Mouse (Mus musculus) kidney, embryonic 15.5 days (tissue): ENCODE measurements around the gene Dok1. TPM values are rescaled to one million over a fixed set of nuclear protein-coding genes. Genes with fewer than 3 reads are reported as not detected.
A peak's percentile ranks its signal among the peaks of the same experiment; 100 is the strongest.

ENCODE experiments used
- ATAC-seq: fragments of 200-750 bp; cut with Nextera tagmentation; replicated peaks from 2 replicates; pipeline ENCODE4 v1.8.0; 2017; ENCODE audit warnings: moderate TSS enrichment; ENCODE audit not compliant: low FRiP score
- H3K27ac ChIP-seq: fragments of 300-500 bp; sonication (generic); 2 replicates; pipeline ENCODE4 v1.5.1; 2015; ENCODE audit warnings: mild to moderate bottlenecking, inconsistent platforms
- H3K27me3 ChIP-seq: fragments of 300-500 bp; sonication (generic); 2 replicates; pipeline ENCODE4 v1.6.1; 2015; ENCODE audit warnings: inconsistent platforms
- H3K36me3 ChIP-seq: fragments of 300-500 bp; sonication (generic); 2 replicates; pipeline ENCODE4 v1.6.1; 2015; ENCODE audit warnings: inconsistent platforms
- H3K4me1 ChIP-seq: fragments of 300-500 bp; sonication (generic); 2 replicates; pipeline ENCODE4 v1.6.1; 2015; ENCODE audit warnings: inconsistent platforms
- H3K4me2 ChIP-seq: fragments of 300-500 bp; sonication (generic); 2 replicates; pipeline ENCODE4 v1.6.1; 2015; ENCODE audit warnings: moderate library complexity, mild to moderate bottlenecking, inconsistent platforms
- H3K4me3 ChIP-seq: fragments of 300-500 bp; sonication (generic); replicated peaks from 2 replicates; pipeline ENCODE4 v1.5.1; 2015; ENCODE audit warnings: mild to moderate bottlenecking, inconsistent platforms
- H3K9ac ChIP-seq: fragments of 300-500 bp; sonication (generic); 2 replicates; pipeline ENCODE4 v1.6.1; 2015; ENCODE audit warnings: mild to moderate bottlenecking, inconsistent platforms
- H3K9me3 ChIP-seq: fragments of 300-500 bp; sonication (generic); replicated peaks from 2 replicates; pipeline ENCODE4 v1.6.1; 2016; ENCODE audit warnings: inconsistent platforms
- WGBS: fragments of 180-500 bp; shearing (Covaris S2); methylation state at CpG from one replicate; pipeline ENCODE4 v1.1.7; 2015; ENCODE audit warnings: mixed read lengths; 5-methylcytosine and 5-hydroxymethylcytosine counted together
- polyA plus RNA-seq: library from polyadenylated mRNA; unstranded; fragments of >200 nt; fragmentation: Nextera tagmentation; extraction: Ambion mirVana; gene quantifications from 2 replicates; pipeline ENCODE4 v1.2.1, GENCODE M21; 2015

Gene Dok1
- 13.7 and 14.7 TPM in 2 replicates for polyA plus RNA-seq

- peak within 1 kb of the TSS; percentile 93 for H3K4me2 ChIP-seq
- peaks cover 47% of the 10 kb centered on the region for H3K4me1 ChIP-seq
- H3K4me3 ChIP-seq: peak within 1 kb of the TSS; percentile 71
- peak within 1 kb of the TSS; percentile 94 for H3K27ac ChIP-seq
- no peaks in the 10 kb centered on the region for H3K9me3 ChIP-seq
- peaks cover 13% of the 10 kb centered on the region for H3K36me3 ChIP-seq
- H3K9ac ChIP-seq: peak within 1 kb of the TSS; percentile 61
- peak; percentile 83 for ATAC-seq
- peaks cover 27% of the 10 kb centered on the region for H3K27me3 ChIP-seq
- WGBS: under 1% methylated on average over 51 of the region's 51 CpGs
Measured at GRCm38 (mm10) chr6:83033249-83034185, at the start of gene Dok1, which contains the start of gene Loxl3. Dok1 (minus strand) TSS chr6:83033471. Loxl3 (plus strand) TSS chr6:83034173.

DNA sequence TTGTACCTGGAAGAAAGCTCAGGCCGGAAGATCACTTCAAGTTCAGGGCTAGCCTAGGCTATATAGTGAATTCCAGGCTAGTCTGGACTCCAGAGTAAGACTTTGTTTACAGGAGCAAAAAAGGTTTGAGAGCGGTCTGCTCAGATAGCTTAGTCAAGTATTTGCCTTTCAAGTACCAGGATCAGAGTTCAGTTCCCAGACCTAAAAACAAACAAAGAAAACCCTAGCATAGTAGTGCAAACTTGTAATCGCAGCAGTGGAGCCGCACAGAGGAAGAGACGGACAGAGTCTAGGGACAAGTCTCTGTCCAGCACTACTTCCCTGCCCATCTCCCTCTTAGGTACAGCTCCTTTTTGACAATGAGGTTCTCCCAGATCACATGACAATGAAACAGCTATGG lies 46.9 kb upstream of the Dok1 start:
- H3K4me2 ChIP-seq: no peak overlapping the region
- H3K27me3 ChIP-seq: peaks cover 47% of the 10 kb centered on the region
- H3K27ac ChIP-seq: no peak overlapping the region
- H3K4me1 ChIP-seq: peaks cover 52% of the 10 kb centered on the region
- no peak overlapping the region for H3K4me3 ChIP-seq
- H3K9ac ChIP-seq: no peak overlapping the region
- ATAC-seq: no peak
- H3K9me3 ChIP-seq: no peaks in the 10 kb centered on the region
- H3K36me3 ChIP-seq: peaks cover 29% of the 10 kb centered on the region
- 95% methylated on average over 5 of the region's 5 CpGs for WGBS

DNA sequence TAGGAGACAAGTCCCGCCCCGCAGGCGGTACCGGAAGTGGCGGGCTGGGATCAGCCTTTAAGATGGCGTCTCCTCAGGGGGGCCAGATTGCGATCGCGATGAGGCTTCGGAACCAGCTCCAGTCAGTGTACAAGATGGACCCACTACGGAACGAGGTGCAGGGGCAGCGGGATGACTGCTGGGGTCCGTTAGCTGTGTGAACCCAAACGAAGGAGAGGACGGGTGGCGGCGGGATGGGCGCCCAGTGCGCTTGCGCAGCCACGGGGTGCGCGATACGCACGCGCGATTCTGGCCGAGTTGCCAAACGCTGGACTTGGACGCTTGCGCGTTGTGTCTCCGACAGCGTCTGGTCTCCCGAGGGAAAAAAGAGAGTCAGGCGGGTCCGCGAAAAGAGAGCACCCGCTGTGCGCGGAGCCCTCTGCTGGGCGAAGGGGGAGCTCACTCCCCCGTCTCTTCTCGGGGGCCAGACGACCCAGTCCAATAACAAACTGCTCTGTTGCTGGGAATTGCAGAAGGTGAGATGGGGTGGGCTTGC lies 45.1 kb upstream of the Dok1 start:
- Histone ChIP-seq H3K9ac (peak overlapping the region; percentile 77), H3K4me3 (peak overlapping the region; percentile 68), H3K9me3 (no peaks in the 10 kb centered on the region), H3K27me3 (peaks cover 48% of the 10 kb centered on the region), H3K4me2 (peak overlapping the region; percentile 98), H3K4me1 (peaks cover 34% of the 10 kb centered on the region), H3K27ac (peak overlapping the region; percentile 92), H3K36me3 (peaks cover 29% of the 10 kb centered on the region)
- under 1% methylated on average over 46 of the region's 46 CpGs for WGBS
- ATAC-seq: peak; percentile 92

DNA sequence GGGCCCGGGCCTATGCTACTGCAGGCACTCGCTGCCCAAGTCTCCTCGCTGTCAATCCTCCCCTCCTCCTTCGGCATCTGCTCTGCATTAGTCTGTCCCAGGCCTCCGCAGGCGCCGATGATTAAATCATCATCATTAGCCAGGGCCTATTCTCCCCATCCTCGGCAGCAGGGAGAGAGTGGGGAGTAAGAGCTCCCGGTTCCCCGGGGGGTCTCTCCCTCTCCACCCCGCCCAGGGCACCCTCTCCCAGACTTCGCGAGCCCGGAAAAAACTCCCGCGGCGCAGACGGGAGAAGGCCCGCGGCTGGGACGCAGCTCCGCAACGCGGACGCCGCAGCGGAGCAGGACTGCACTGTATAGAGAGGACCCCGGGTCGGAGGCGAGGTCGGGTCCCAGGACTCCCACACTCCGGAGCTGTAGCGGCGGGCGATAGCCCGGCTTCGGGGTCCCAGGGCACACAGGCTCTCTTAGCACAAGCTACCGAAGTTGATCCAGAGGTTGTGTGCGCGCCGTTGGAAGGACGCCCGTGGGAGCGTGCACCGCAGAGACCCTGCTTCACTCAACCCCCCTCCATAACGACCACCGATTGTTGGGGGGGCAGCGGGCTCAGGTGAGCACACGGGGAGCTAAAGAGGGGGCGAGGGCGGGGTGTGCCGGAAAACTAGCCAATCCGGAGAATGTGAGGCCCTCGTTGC lies 44.5 kb upstream of the Dok1 start, which contains the start of gene Pcgf1:
TSS of gene Pcgf1 (plus strand) at position 240 of the 694 bp plus-strand sequence.
- WGBS: under 1% methylated on average over 53 of the region's 54 CpGs

DNA sequence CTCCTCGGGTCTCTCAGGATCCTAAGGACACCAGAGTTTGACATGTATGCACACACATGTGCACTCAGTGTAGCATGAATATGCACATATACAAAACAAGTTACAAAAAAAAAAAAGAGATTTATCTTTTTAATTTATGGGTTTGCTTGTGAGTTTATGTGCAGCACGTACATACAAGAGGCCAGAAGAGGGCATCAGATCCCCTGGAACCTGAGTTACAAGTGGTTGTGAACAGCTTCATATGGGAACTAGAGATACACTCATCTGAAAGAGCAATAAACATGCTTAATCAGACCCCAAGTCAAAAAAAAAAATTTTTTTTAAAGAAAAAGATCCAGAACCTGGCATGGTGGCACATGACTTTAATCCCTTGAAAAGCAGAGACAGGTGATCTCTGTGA lies 41.7 kb upstream of the Dok1 start:
- H3K36me3 ChIP-seq: peaks cover 4% of the 10 kb centered on the region
- peaks cover 36% of the 10 kb centered on the region for H3K4me1 ChIP-seq
- ATAC-seq: no peak
- no peak overlapping the region for H3K4me3 ChIP-seq
- no peak overlapping the region for H3K4me2 ChIP-seq
- H3K27me3 ChIP-seq: peaks cover 72% of the 10 kb centered on the region
- H3K9me3 ChIP-seq: no peaks in the 10 kb centered on the region
- WGBS: 30% methylated on average over 2 of the region's 2 CpGs
- no peak overlapping the region for H3K27ac ChIP-seq
- no peak overlapping the region for H3K9ac ChIP-seq

More for the DNA sequence above, 44.5 kb upstream of the Dok1 start, which contains the start of gene Pcgf1:
- ATAC-seq: peak; percentile 76
- H3K27me3 ChIP-seq: peaks cover 48% of the 10 kb centered on the region
- peak within 1 kb of the TSS; percentile 77 for H3K9ac ChIP-seq
- peak within 1 kb of the TSS; percentile 92 for H3K27ac ChIP-seq
- peak within 1 kb of the TSS; percentile 98 for H3K4me2 ChIP-seq
- H3K4me1 ChIP-seq: peaks cover 28% of the 10 kb centered on the region
- peak within 1 kb of the TSS; percentile 68 for H3K4me3 ChIP-seq
- H3K9me3 ChIP-seq: no peaks in the 10 kb centered on the region
- H3K36me3 ChIP-seq: peaks cover 29% of the 10 kb centered on the region

DNA sequence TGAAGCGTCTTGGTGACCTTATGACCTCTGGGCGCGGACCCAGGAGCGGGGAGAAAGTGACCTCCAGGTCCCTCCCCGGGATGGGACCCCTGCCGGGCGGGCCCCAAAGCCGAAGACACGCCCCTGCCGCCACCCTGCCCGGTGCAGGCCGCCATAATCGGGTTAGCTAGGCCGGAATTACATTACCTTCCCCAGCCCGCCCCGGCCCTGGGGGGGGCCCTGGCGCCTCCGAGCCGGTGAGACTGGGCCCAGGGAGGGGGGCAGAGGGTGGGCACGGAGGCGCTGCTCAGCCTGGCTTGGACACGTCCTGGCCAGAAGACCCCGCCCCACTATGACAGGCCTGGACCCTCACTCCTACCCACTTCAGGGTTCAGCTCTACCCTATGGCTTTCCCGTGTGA lies 37.9 kb upstream of the Dok1 start:
- ATAC-seq: peak; percentile 23; the same call in 1 of the 2 replicates
- WGBS: 2% methylated on average over 24 of the region's 24 CpGs
- H3K4me2 ChIP-seq: peak overlapping the region; percentile 62
- peaks cover 33% of the 10 kb centered on the region for H3K4me1 ChIP-seq
- H3K36me3 ChIP-seq: no peaks in the 10 kb centered on the region
- 0 out of 2 replicates have a peak overlapping the region, but pooled peaks have one; percentile 4 for H3K27ac ChIP-seq
- H3K27me3 ChIP-seq: peaks cover 99% of the 10 kb centered on the region
- no peaks in the 10 kb centered on the region for H3K9me3 ChIP-seq
- H3K9ac ChIP-seq: no peak overlapping the region
- H3K4me3 ChIP-seq: peak overlapping the region; percentile 41

- Histone ChIP-seq H3K27ac (no peak overlapping the region), H3K27me3 (peaks cover 99% of the 10 kb centered on the region), H3K4me1 (peaks cover 33% of the 10 kb centered on the region), H3K9me3 (no peaks in the 10 kb centered on the region), H3K4me3 (peak overlapping the region; percentile 41), H3K36me3 (no peaks in the 10 kb centered on the region), H3K4me2 (peak overlapping the region; percentile 62), H3K9ac (no peak overlapping the region)
- ATAC-seq: peak; percentile 37; the same call in 1 of the 2 replicates
- WGBS: under 1% methylated on average over 58 of the region's 58 CpGs
Measured at GRCm38 (mm10) chr6:83070311-83071219, 37.3 kb upstream of the Dok1 start.

DNA sequence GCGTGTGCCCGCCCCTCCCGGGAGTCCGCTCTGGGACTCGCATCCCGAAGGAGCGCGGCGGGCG lies 36.8 kb upstream of the Dok1 start, which contains the start of gene Tlx2:
TSS of gene Tlx2 (minus strand) at position 47 of the 64 bp plus-strand sequence.
- H3K4me1 ChIP-seq: peaks cover 33% of the 10 kb centered on the region
- H3K4me3 ChIP-seq: peak within 1 kb of the TSS; percentile 41
- no peak within 1 kb of the TSS for H3K9ac ChIP-seq
- no peaks in the 10 kb centered on the region for H3K36me3 ChIP-seq
- WGBS: 1% methylated on average over 10 of the region's 10 CpGs
- no peaks in the 10 kb centered on the region for H3K9me3 ChIP-seq
- H3K27ac ChIP-seq: 0 out of 2 replicates have a peak within 1 kb of the TSS, but pooled peaks have one; percentile 4
- H3K4me2 ChIP-seq: peak within 1 kb of the TSS; percentile 62
- H3K27me3 ChIP-seq: peaks cover 99% of the 10 kb centered on the region
- ATAC-seq: no peak

- peaks cover 99% of the 10 kb centered on the region for H3K27me3 ChIP-seq
- H3K4me2 ChIP-seq: peak overlapping the region; percentile 62
- peak; percentile 37; the same call in 1 of the 2 replicates for ATAC-seq
- no peak overlapping the region for H3K27ac ChIP-seq
- peak overlapping the region; percentile 41 for H3K4me3 ChIP-seq
- WGBS: under 1% methylated on average over 62 of the region's 69 CpGs
- H3K9me3 ChIP-seq: no peaks in the 10 kb centered on the region
- peaks cover 33% of the 10 kb centered on the region for H3K4me1 ChIP-seq
- H3K9ac ChIP-seq: no peak overlapping the region
- H3K36me3 ChIP-seq: no peaks in the 10 kb centered on the region
Measured at GRCm38 (mm10) chr6:83069488-83070246, 36.4 kb upstream of the Dok1 start.

DNA sequence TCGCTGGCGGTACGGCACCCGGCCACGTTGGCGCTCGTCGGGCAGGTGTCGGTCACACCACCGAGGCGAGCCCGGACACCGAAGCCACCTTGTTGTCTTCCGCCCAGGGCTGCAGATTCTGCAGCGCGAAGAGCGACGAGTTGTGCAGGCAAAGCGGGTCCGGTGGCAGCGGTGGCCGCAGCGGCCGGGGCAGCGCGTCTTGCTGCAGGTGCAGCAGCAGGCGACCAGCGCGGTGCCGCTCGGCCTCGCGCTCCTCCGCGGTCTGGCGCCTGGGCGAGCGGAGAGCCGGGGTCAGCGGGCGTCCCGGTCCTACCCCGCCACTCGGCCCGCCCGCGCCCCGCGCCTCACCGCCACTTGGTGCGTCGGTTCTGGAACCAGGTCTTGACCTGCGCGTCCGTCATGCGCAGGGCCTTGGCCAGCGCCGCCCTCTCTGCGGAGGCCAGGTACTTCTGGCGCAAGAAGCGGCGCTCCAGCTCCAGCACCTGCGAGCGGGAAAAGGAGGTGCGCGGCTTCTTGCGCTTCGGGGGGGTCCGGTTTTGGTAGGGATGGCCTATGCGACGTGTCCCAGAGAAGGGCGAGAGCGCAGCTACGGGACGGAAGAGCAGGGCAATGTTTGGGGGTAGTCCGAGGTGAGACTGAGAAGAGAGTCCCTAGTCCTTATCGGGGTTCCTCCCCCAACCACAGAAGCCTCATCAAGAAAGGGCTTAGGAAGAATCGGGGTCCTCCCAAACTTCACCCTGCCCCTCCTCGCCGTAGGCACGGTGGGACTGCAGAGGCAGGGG lies 35.6 kb upstream of the Dok1 start:
- no peak for ATAC-seq
- H3K9ac ChIP-seq: no peak overlapping the region

More for the DNA sequence above, 35.6 kb upstream of the Dok1 start:
- peaks cover 33% of the 10 kb centered on the region for H3K4me1 ChIP-seq
- H3K27me3 ChIP-seq: peaks cover 99% of the 10 kb centered on the region
- H3K9me3 ChIP-seq: no peaks in the 10 kb centered on the region
- H3K27ac ChIP-seq: no peak overlapping the region
- peak overlapping the region; percentile 41 for H3K4me3 ChIP-seq
- peak overlapping the region; percentile 62 for H3K4me2 ChIP-seq
- under 1% methylated on average over 81 of the region's 81 CpGs for WGBS
- no peaks in the 10 kb centered on the region for H3K36me3 ChIP-seq
